Mouse (Mus musculus) small intestine, adult 2 months (tissue): ENCODE results near the gene Gm13277.
"Not testable (repeated sequence)": the region's sequence is repeated elsewhere in the genome, so short reads cannot be mapped to it uniquely, and the experiment has no call there.

ENCODE experiments used
- CTCF ChIP-seq: fragments of 200-500 bp; IDR thresholded peaks from 2 replicates; pipeline ENCODE4 v1.5.1; 2012; ENCODE audit warnings: low read depth, mild to moderate bottlenecking, control low read depth, inconsistent platforms, low read length, moderate library complexity, mixed read lengths; ENCODE audit not compliant: insufficient replicate concordance, insufficient read length; ENCODE audit errors: extremely low read depth
- POLR2A ChIP-seq: fragments of 200-500 bp; IDR thresholded peaks from 2 replicates; pipeline ENCODE4 v1.6.1; 2012; ENCODE audit warnings: low read depth, mild to moderate bottlenecking, control low read depth, inconsistent platforms, low read length, moderate library complexity

DNA sequence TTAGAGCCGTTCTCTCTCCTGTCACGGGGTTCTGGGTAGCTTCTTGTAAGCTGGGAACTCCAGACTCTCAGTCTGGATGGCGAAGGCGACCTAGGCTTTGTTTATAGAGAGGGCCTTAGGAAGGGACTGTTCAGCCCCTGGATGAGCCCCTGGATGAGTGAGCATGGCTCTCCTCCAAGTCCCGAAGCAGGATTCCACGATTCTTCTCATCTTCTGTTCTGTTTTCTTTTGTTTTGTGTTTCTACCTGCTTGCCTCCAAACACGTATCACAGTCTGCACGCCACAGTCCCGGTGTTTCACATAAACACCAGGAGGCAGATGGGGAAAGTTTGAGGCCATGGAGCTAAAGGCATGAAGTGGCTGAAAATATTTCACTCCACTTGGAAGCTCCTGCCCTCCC is 29.7 kb upstream of the Gm13277 start:
- TF ChIP-seq CTCF, POLR2A: not testable (repeated sequence)
